Mouse (Mus musculus): ENCODE data around the gene Vav2. TPM values are rescaled to one million over a fixed set of nuclear protein-coding genes. Genes with fewer than 3 reads are reported as not detected.

Vav2 gene
- polyA plus RNA-seq, 1 experiment from 2014 or later, result 8.6 TPM

GRCm38 (mm10) chr2:27215537-27215936 lies 211.3 kb downstream of the Vav2 start:
- ATAC-seq (ENCODE audit: low read depth), result no peak
- Histone ChIP-seq H3K36me3 (ENCODE audit: control insufficient read depth, insufficient read depth, low read length) (no peaks in the 10 kb centered on the region), H3K9me3 (ENCODE audit: control insufficient read depth, low read length) (no peaks in the 10 kb centered on the region), H3K9ac (ENCODE audit: low read length) (no peak overlapping the region), H3K4me3 (ENCODE audit: low read length) (no peak overlapping the region), H3K4me1 (replicated peaks; ENCODE audit: control insufficient read depth, insufficient read depth, low read length) (peaks cover 7% of the 10 kb centered on the region), H3K27ac (ENCODE audit: low read length) (no peak overlapping the region), H3K27me3 (ENCODE audit: control insufficient read depth, insufficient read depth, low read depth, low read length) (no peaks in the 10 kb centered on the region), H3K4me2 (ENCODE audit: low read depth, low read length) (no peak overlapping the region)
- WGBS, result 80% methylated on average over 2 of the region's 2 CpGs

Small RNA genes lying within 50 kb of the gene (microRNA-seq; reads per million reads assigned to microRNA genes)
- gene Gm24049 (not detected), gene Mir7578 (not detected)

Other genes with a start within 250 kb of the Vav2 start
- 24.3 and 32.0 TPM in 2 replicates for gene Sardh, start 178.7 kb downstream of the Vav2 start, polyA plus RNA-seq (2015; fragmentation: Nextera tagmentation; extraction: Ambion mirVana)
- 7.6 and 7.9 TPM in 2 replicates for gene Brd3os, start 15.3 kb upstream of the Vav2 start, polyA plus RNA-seq (2015; fragmentation: Nextera tagmentation; extraction: Ambion mirVana)
- 84.9 and 99.0 TPM in 2 replicates for gene Brd3, start 80.6 kb upstream of the Vav2 start, polyA plus RNA-seq (2015; fragmentation: Nextera tagmentation; extraction: Ambion mirVana)
- 49.8 and 53.0 TPM in 2 replicates for gene Wdr5, start 88.1 kb upstream of the Vav2 start, polyA plus RNA-seq (2015; fragmentation: Nextera tagmentation; extraction: Ambion mirVana)
- gene Rxra, start 249.4 kb upstream of the Vav2 start, polyA plus RNA-seq (2015; fragmentation: Nextera tagmentation; extraction: Ambion mirVana), result 11.3 TPM in 2 replicates